Mouse (Mus musculus): Measurements from ENCODE around the gene 1700013F07Rik. TPM values are rescaled to one million over a fixed set of nuclear protein-coding genes. Genes with fewer than 3 reads are reported as not detected.

The 1700013F07Rik gene
- polyA plus RNA-seq, 1 experiment from 2014 or later, result 2.8 TPM

GRCm38 (mm10) chr3:108535896-108536516, 2.1 kb downstream of the 1700013F07Rik start:
- Histone ChIP-seq H3K4me1 (replicated peaks; ENCODE audit: control insufficient read depth, insufficient read depth, low read length) (peaks cover 6% of the 10 kb centered on the region; the same call in 1 of the 2 replicates), H3K4me3 (replicated peaks; ENCODE audit: low read length) (peak overlapping the region; percentile 36), H3K4me2 (replicated peaks) (peak overlapping the region; percentile 70), H3K9ac (peak overlapping the region; percentile 35), H3K36me3 (replicated peaks; ENCODE audit: control insufficient read depth, insufficient read depth) (no peaks in the 10 kb centered on the region), H3K27me3 (ENCODE audit: control insufficient read depth, insufficient read depth, low read length) (no peaks in the 10 kb centered on the region), H3K27ac (peak overlapping the region; percentile 75), H3K9me3 (ENCODE audit: control insufficient read depth, low read length) (no peaks in the 10 kb centered on the region)
- ATAC-seq (ENCODE audit: low FRiP score) (no peak), DNase-seq (ENCODE audit: low spot score) (no peak)
- WGBS, result 4% methylated on average over 15 of the region's 15 CpGs

- DNase-seq (ENCODE audit: low spot score) (peak; percentile 79), ATAC-seq (ENCODE audit: low FRiP score) (peak; percentile 97)
- H3K27me3 ChIP-seq (ENCODE audit: control insufficient read depth, insufficient read depth, low read length), result no peaks in the 10 kb centered on the region
- peaks cover 6% of the 10 kb centered on the region; the same call in 1 of the 2 replicates for H3K4me1 ChIP-seq (replicated peaks; ENCODE audit: control insufficient read depth, insufficient read depth, low read length)
- no peaks in the 10 kb centered on the region for H3K36me3 ChIP-seq (replicated peaks; ENCODE audit: control insufficient read depth, insufficient read depth)
- H3K27ac ChIP-seq, result peak within 1 kb of the TSS; percentile 75
- peak within 1 kb of the TSS; percentile 36 for H3K4me3 ChIP-seq (replicated peaks; ENCODE audit: low read length)
- H3K9ac ChIP-seq, result peak within 1 kb of the TSS; percentile 51
- peak within 1 kb of the TSS; percentile 70 for H3K4me2 ChIP-seq (replicated peaks)
- no peaks in the 10 kb centered on the region for H3K9me3 ChIP-seq (ENCODE audit: control insufficient read depth, low read length)
- 1% methylated on average over 35 of the region's 35 CpGs for WGBS
These were observed 2.7 kb downstream of the 1700013F07Rik start, which contains the start of gene 5330417C22Rik for GRCm38 (mm10) chr3:108536517-108537260. TSS of gene 5330417C22Rik (minus strand) at chr3:108536536.

- Histone ChIP-seq H3K36me3 (replicated peaks; ENCODE audit: control insufficient read depth, insufficient read depth) (no peaks in the 10 kb centered on the region), H3K4me3 (replicated peaks; ENCODE audit: low read length) (peak overlapping the region; percentile 25), H3K27ac (peak overlapping the region; percentile 66), H3K27me3 (ENCODE audit: control insufficient read depth, insufficient read depth, low read length) (no peaks in the 10 kb centered on the region), H3K9me3 (ENCODE audit: control insufficient read depth, low read length) (no peaks in the 10 kb centered on the region), H3K4me1 (replicated peaks; ENCODE audit: control insufficient read depth, insufficient read depth, low read length) (peaks cover 6% of the 10 kb centered on the region; the same call in 1 of the 2 replicates), H3K4me2 (replicated peaks) (peak overlapping the region; percentile 70), H3K9ac (peak overlapping the region; percentile 51)
- ATAC-seq (ENCODE audit: low FRiP score) (peak; percentile 47; the same call in 1 of the 2 replicates), DNase-seq (ENCODE audit: low spot score) (peak; percentile 89)
- WGBS, result 6% methylated on average over 17 of the region's 17 CpGs
These were observed 3.4 kb downstream of the 1700013F07Rik start for GRCm38 (mm10) chr3:108537303-108537702.

- Histone ChIP-seq H3K4me3 (replicated peaks; ENCODE audit: low read length) (no peak overlapping the region), H3K27me3 (ENCODE audit: control insufficient read depth, insufficient read depth, low read length) (no peaks in the 10 kb centered on the region), H3K27ac (no peak overlapping the region), H3K9ac (no peak overlapping the region), H3K4me2 (replicated peaks) (no peak overlapping the region), H3K4me1 (replicated peaks; ENCODE audit: control insufficient read depth, insufficient read depth, low read length) (0 out of 2 replicates have a peak, but pooled peaks cover 6% of the 10 kb centered on the region), H3K36me3 (replicated peaks; ENCODE audit: control insufficient read depth, insufficient read depth) (no peaks in the 10 kb centered on the region), H3K9me3 (ENCODE audit: control insufficient read depth, low read length) (no peaks in the 10 kb centered on the region)
- 87% methylated on average over 11 of the region's 11 CpGs for WGBS
- ATAC-seq (ENCODE audit: low FRiP score) (no peak), DNase-seq (ENCODE audit: low spot score) (no peak)
These were observed 8.3 kb downstream of the 1700013F07Rik start for GRCm38 (mm10) chr3:108542299-108542698.

GRCm38 (mm10) chr3:108554111-108554561, 20.2 kb downstream of the 1700013F07Rik start:
- ATAC-seq (ENCODE audit: low FRiP score), result peak; percentile 72
- Histone ChIP-seq H3K9me3 (ENCODE audit: control insufficient read depth, low read length) (no peaks in the 10 kb centered on the region), H3K4me3 (replicated peaks; ENCODE audit: low read length) (peak overlapping the region; percentile 75), H3K27me3 (ENCODE audit: control insufficient read depth, insufficient read depth, low read length) (no peaks in the 10 kb centered on the region), H3K9ac (peak overlapping the region; percentile 96), H3K27ac (peak overlapping the region; percentile 94), H3K4me2 (replicated peaks) (peak overlapping the region; percentile 87), H3K36me3 (replicated peaks; ENCODE audit: control insufficient read depth, insufficient read depth) (peaks cover 25% of the 10 kb centered on the region), H3K4me1 (replicated peaks; ENCODE audit: control insufficient read depth, insufficient read depth, low read length) (peaks cover 8% of the 10 kb centered on the region)
- under 1% methylated on average over 39 of the region's 42 CpGs for WGBS
- peak; percentile 30 for DNase-seq (ENCODE audit: low spot score)

GRCm38 (mm10) chr3:108554587-108555312, 20.8 kb downstream of the 1700013F07Rik start:
- Histone ChIP-seq H3K9me3 (ENCODE audit: control insufficient read depth, low read length) (no peaks in the 10 kb centered on the region), H3K27me3 (ENCODE audit: control insufficient read depth, insufficient read depth, low read length) (no peaks in the 10 kb centered on the region), H3K4me3 (replicated peaks; ENCODE audit: low read length) (peak overlapping the region; percentile 75), H3K36me3 (replicated peaks; ENCODE audit: control insufficient read depth, insufficient read depth) (peaks cover 31% of the 10 kb centered on the region), H3K4me2 (replicated peaks) (peak overlapping the region; percentile 87), H3K9ac (peak overlapping the region; percentile 96), H3K4me1 (replicated peaks; ENCODE audit: control insufficient read depth, insufficient read depth, low read length) (peaks cover 8% of the 10 kb centered on the region), H3K27ac (peak overlapping the region; percentile 94)
- WGBS, result 17% methylated on average over 22 of the region's 22 CpGs
- DNase-seq (ENCODE audit: low spot score) (peak; percentile 98), ATAC-seq (ENCODE audit: low FRiP score) (peak; percentile 98)

GRCm38 (mm10) chr3:108557888-108558287, 23.9 kb downstream of the 1700013F07Rik start:
- 94% methylated on average over 4 of the region's 4 CpGs for WGBS
- Histone ChIP-seq H3K9me3 (ENCODE audit: control insufficient read depth, low read length) (no peaks in the 10 kb centered on the region), H3K4me3 (replicated peaks; ENCODE audit: low read length) (no peak overlapping the region), H3K36me3 (replicated peaks; ENCODE audit: control insufficient read depth, insufficient read depth) (peaks cover 35% of the 10 kb centered on the region), H3K9ac (no peak overlapping the region), H3K4me1 (replicated peaks; ENCODE audit: control insufficient read depth, insufficient read depth, low read length) (peaks cover 16% of the 10 kb centered on the region), H3K27ac (no peak overlapping the region), H3K4me2 (replicated peaks) (no peak overlapping the region), H3K27me3 (ENCODE audit: control insufficient read depth, insufficient read depth, low read length) (no peaks in the 10 kb centered on the region)
- DNase-seq (ENCODE audit: low spot score), result no peak
- ATAC-seq (ENCODE audit: low FRiP score), result no peak

- Histone ChIP-seq H3K36me3 (replicated peaks; ENCODE audit: control insufficient read depth, insufficient read depth) (peaks cover 29% of the 10 kb centered on the region), H3K9me3 (ENCODE audit: control insufficient read depth, low read length) (no peaks in the 10 kb centered on the region), H3K4me3 (replicated peaks; ENCODE audit: low read length) (peak within 1 kb of the TSS; percentile 62), H3K27ac (peak within 1 kb of the TSS; percentile 92), H3K9ac (peak within 1 kb of the TSS; percentile 78), H3K4me1 (replicated peaks; ENCODE audit: control insufficient read depth, insufficient read depth, low read length) (peaks cover 8% of the 10 kb centered on the region), H3K27me3 (ENCODE audit: control insufficient read depth, insufficient read depth, low read length) (no peaks in the 10 kb centered on the region), H3K4me2 (replicated peaks) (peak within 1 kb of the TSS; percentile 84)
- ATAC-seq (ENCODE audit: low FRiP score) (peak; percentile 97), DNase-seq (ENCODE audit: low spot score) (peak; percentile 100)
- WGBS, result under 1% methylated on average over 45 of the region's 45 CpGs
These were observed 28.3 kb downstream of the 1700013F07Rik start, which contains the start of gene Tmem167b for GRCm38 (mm10) chr3:108562133-108562730. TSS of gene Tmem167b (minus strand) at chr3:108562466.
